Mouse (Mus musculus) megakaryocyte-erythroid progenitor cell, adult 5-6 weeks (primary cell): Measurements from ENCODE around the gene Plekhg3. TPM values are rescaled to one million over a fixed set of nuclear protein-coding genes. Genes with fewer than 3 reads are reported as not detected.

Source experiments
- ATAC-seq: replicated peaks from 2 replicates; pipeline ENCODE4 v1.8.0; 2016; ENCODE audit warnings: mild to moderate bottlenecking, inconsistent platforms; ENCODE audit not compliant: severe bottlenecking, poor library complexity, low FRiP score, low TSS enrichment
- total RNA-seq, 2 experiments: library from RNA; stranded (forward) in 1 of 2; stranded (reverse) in 1 of 2; fragments of 200-1000, 215-1000 nt in 1 of 2; fragments of >200 nt in 1 of 2; fragmentation: Nextera tagmentation in 1 of 2; gene quantifications; 2 replicates each; pipeline ENCODE4 v1.2.3; 2014 to 2017

Plekhg3 gene
- total RNA-seq, 2 experiments from 2014 or later, result 0.38 to 2.4 TPM

- no peak for ATAC-seq
Measured at GRCm38 (mm10) chr12:76573381-76573780, 42.7 kb downstream of the Plekhg3 start.

DNA sequence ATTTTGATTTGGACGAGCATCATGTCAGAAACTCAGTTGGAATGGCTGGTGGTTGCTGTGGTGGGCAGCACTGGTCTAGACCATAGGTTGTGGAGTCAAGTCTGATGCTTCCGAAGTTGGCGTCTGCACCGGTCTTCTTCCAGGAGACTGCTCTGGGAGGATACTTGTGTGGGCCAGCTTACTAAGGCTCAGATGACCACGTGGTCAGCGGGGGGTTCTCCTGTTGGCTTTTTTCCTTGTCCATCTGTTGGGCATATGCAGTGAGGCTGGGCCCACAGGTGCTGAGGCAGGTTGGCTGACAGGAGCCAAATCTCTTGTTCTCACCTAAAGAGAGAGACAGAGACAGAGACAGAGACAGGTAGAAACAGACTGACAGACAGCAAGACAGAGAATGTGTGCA is 44.1 kb downstream of the Plekhg3 start:
- no peak for ATAC-seq

GRCm38 (mm10) chr12:76576061-76576460 is 45.4 kb downstream of the Plekhg3 start:
- peak; percentile 73 for ATAC-seq

DNA sequence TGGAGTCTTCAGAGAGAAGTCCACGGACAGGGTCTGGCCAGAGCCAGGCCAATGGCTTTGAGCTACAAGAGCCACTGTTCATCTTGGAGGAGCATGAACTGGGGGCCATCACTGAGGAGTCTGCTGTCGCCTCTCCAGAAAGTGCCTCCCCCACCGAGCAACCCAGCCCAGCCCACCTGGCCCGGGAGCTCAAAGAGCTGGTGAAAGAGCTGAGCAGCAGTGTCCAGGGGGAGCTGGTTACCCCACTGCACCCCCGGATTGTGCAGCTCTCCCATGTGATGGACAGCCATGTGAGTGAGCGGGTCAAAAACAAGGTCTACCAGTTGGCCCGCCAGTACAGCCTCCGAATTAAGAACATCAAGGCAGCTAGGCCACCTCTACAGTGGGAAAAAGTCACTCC is 46.1 kb downstream of the Plekhg3 start:
- no peak for ATAC-seq

DNA sequence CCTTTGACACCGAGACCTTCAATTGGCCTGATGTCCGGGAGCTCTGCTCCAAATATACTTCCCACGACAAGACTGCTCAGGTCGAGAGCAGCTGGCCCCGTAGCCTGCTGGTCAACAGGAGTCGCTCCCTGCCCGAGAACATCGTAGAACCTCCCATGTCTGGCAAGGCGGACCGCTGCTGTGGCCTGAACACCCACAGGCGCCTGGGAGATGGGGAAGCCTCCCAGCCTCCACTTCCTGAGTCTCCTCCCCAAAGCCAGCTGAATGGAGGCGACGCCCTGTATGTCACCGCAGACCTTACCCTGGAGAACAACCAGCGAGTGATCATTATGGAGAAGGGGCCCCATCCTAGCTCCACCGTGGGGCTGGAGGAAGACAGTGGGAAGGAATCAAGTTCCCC is 47.2 kb downstream of the Plekhg3 start:
- ATAC-seq, result no peak

GRCm38 (mm10) chr12:76578465-76578864 is 47.8 kb downstream of the Plekhg3 start:
- ATAC-seq, result no peak

DNA sequence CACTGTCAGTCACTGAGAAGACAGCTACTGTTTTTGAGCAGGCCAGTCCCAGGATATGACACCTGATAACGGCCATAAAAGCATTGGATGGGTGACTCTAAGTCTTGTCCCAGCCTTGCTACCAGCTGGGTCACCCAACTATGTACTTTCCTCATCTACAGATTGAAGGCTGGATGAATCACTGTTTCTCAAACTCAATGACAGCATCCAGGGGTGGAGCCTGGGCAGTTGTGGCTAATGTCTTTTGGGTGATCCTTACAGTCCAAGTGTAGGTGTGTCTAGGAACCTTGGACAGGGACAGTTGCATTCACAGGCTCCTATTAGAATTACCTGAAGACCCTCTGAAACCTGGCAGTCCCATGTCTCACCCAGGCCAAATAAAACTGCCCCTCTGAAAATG is 49.1 kb downstream of the Plekhg3 start:
- no peak for ATAC-seq

DNA sequence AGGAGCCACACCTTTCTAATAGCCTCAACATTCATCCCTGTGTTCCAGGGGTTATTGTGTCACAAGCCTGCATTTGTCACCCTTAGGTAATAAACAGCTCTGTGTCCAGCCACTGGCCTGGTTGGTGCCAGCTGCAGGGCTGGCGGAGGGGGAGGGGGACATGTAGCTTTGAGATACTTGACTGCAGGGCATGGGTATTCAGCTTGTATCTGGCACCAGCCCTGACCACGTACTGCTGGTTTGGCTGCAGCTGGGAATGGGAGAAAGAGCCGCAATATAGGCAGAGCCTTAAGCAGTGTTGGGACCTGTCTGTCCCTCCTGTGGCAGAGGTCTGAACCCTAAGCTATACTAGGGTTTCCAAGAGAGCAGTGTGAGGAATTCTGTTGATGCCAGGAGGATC is 51.4 kb downstream of the Plekhg3 start:
- no peak for ATAC-seq

GRCm38 (mm10) chr12:76582841-76583240 is 52.1 kb downstream of the Plekhg3 start:
- no peak for ATAC-seq

- ATAC-seq, result no peak
Measured at GRCm38 (mm10) chr12:76583454-76583853, 52.8 kb downstream of the Plekhg3 start.

DNA sequence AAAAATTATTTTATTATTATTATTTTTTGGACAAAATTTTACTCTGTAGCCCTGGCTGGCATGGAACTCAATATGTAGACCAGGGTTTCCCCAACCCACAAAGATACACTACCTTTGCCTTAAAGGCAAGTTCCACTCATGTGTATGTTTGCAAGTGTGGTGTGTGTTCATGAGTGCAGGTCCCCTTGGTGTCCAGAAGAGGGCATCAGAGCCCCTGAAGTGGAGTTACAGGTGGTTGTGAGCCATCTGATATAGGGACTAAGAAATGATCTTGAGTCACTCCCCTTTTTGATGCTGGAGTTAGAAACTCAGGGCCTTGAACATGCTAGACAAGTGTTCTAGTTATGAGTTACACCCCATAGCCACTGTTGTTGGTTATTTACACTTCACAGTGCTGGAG is 54.3 kb downstream of the Plekhg3 start:
- 0 out of 2 replicates have a peak, but pooled peaks have one; percentile 15 for ATAC-seq

GRCm38 (mm10) chr12:76587357-76587756 is 56.7 kb downstream of the Plekhg3 start:
- ATAC-seq, result no peak

- ATAC-seq, result no peak
Measured at GRCm38 (mm10) chr12:76589531-76589930, 58.8 kb downstream of the Plekhg3 start.

DNA sequence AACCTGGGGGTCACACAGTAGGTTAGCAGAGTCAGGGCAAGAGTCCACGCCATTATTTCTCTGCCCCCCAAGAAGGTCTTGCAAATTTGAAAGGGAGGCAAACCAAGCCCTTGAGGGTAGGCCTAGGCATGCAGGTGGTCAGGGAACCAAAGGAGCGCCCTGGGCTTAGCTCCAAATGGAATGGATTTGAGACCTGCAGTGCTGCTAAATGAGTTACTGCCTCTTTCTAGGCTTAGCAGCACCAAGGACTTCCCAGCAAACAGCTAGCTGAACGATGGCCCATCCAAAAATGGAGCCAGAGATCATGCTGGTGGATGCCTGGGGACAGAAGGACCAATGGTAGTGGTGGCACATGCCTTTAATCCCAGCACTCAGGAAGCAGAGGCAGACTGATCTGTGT is 60.3 kb downstream of the Plekhg3 start:
- no peak for ATAC-seq

DNA sequence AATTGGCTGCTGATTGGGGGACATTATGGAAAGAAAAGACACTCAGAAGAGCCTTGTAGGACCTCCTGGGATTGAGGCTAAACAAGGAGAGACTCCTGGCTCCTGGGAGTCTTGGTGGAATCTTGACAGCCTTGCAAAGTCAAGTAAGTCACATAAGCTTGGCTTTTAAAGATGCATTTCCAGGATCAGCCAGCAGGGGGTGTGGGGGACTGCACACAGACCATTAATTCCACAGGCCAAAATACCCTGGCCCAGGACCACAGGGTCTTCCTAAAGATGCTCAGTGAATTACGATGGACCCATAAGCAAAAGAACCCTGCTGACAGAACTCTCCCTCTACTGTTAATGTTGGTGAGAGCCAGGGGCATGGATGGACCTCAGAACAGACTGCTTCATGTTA is 61.5 kb downstream of the Plekhg3 start:
- ATAC-seq, result no peak

DNA sequence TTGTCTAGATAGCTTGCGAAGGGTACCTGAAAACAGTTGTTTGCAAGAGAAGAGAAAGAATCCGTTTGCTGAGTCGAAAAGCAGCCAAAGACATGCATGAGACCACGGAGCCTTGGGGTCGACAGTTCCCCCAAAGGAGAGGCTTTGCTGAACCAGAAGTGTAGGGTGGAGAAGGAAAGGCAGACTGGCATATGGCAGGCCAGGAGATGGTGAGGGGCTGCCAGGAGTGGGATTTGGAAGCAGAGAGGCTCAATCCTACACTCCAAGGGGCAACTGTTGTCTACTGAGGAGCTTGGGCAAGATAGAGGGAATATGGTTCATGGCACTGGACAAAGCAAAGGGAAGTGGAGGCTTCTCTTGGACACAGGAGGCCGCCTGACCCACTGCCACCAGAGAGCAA is 62.6 kb downstream of the Plekhg3 start:
- no peak for ATAC-seq

DNA sequence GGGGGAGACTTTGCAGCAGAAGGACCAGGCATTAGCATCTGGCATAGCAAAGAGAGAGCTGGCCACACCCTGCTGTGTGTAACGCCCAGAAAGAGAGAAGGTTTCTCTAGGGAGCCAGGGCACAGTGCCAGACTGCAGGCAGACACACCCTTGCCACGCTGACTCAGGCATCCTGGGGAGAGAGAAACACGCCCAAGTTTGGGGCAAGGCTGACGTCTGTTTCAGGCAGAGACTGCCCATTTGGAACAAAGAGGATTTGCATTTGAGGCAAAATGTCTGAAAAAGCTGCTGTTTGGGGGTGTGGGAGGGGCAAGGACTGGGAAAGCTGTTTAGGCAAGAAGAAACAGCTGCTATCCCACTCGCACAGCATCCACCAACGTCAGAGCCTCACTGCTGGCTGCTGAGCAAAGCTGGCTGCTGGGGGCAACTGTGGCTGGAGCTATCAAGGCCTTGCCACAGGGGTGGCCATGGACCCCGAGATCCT is 63.2 kb downstream of the Plekhg3 start:
- peak; percentile 88 for ATAC-seq

DNA sequence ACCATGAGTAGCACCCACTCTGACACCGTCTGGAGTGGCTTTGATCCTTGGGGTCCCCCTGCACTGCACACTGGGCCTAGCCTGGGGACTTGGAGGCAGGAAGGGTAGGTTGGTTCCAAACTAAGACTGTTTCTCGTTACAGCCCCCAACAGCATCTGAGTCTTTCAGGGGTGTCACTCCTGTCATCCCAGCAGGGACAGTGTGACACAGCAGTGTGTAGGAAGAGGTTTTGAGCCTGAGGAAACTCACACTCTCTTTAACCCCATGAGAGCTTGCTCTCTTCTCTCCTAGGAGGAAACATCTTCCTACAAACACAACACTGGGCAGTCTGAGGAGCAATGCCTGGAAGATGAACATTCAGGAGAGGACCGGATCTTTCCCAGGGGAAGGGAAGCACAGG is 63.9 kb downstream of the Plekhg3 start:
- no peak; the same call in 1 of the 2 replicates for ATAC-seq

DNA sequence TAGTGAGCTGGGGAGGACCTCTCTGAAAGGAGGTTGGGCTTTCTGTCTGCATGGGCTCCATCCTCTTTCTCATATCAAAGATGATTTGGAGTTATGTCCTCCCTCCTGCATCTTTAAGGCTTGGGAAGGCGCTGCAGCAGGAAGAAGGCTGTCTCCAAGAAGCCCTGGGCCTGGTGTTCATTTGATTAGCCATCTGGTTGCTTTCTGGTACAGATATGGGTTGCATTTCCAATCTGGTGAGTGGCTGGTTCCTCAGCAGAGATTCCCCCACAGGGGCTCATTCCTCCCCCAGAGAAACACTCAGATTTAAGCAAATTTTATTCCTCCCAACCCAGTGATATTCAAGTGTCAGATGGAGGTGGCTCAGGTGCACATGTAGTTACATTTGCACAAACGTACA is 65.1 kb downstream of the Plekhg3 start:
- ATAC-seq, result no peak

DNA sequence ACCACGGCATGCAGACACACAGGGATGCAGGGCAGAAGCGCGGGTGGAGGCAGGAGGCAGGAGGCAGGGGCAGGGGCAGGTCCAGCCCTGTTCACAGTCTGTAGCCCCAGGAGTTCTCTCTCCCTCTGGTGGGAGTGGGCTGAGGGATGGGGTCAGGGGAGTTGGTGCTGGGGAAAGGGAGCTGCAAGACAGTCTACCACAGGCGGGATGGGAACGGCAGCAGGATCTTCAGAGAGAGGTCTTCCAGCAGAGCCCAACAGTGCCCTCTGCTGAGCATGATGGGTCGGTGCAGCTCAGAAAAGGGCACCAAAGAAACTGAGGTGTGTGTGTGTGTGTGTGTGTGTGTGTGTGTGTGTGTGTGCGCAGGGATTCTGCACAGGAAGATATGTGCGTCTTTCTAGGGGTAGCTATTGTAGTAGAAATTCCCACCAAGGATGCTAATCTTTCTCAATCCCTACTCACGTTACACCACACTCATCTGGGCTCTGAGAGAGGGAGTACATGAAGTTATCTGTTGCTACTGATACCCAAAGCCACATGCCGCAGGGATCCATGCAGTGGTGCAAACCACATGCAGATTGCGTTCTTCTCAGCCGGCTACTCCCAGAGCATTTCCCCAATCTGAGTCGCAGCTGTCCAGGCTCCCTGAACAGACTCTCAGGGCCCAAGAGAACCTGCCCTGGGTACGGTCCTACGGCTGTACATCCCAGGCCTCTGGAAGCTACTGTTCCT is 65.8 kb downstream of the Plekhg3 start:
- ATAC-seq, result peak; percentile 38

DNA sequence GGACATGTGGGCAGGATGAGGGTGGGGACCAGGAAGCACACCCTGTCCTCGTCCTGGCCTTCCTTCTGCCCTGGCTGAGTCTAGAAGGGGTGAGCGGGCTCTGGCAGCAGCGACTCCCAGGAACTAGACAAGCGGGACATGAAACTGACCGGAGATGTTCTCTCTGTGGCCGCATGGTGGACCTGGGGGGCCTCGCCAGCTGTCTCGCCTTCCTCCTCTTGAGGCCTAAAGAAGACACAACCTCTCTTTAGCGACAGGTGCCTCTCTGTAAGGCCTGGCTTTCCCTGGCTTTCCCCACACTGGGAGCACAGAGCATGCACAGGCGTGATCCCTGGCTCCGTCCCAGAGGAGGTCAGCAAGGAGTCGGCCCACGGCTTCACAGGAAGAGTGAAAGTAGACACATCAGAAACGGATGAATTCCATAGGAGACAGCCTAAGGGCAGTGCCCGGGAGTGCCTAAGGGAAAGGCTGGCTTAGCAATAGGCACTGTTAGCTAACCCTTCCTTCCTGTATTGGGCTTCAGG is 66.9 kb downstream of the Plekhg3 start:
- no peak for ATAC-seq
